Mouse (Mus musculus): Measurements from ENCODE around the gene Pms2.

The Pms2 gene

GRCm38 (mm10) chr5:143909417-143910400 lies at the start of gene Pms2, which contains the start of gene Aimp2:
Gene Pms2 (plus strand): TSS chr5:143909964.
Gene Aimp2 (minus strand): TSS chr5:143909847.
- peak; percentile 94 to 97 for DNase-seq

GRCm38 (mm10) chr5:143871547-143872169 lies 38.1 kb upstream of the Pms2 start:
- no peak for DNase-seq

- no peak for DNase-seq
These were observed 35.2 kb upstream of the Pms2 start for GRCm38 (mm10) chr5:143874571-143874970.

- no peak for DNase-seq
These were observed 24.5 kb upstream of the Pms2 start for GRCm38 (mm10) chr5:143885274-143885673.

- DNase-seq = no peak
These were observed 19.0 kb upstream of the Pms2 start for GRCm38 (mm10) chr5:143890741-143891140.

GRCm38 (mm10) chr5:143892255-143892886 lies 17.4 kb upstream of the Pms2 start:
- no peak for DNase-seq

- no peak for DNase-seq
These were observed 16.4 kb upstream of the Pms2 start for GRCm38 (mm10) chr5:143893396-143893795.

GRCm38 (mm10) chr5:143897635-143898330 lies 12.0 kb upstream of the Pms2 start, which contains the start of gene Ankrd61:
Gene Ankrd61 (minus strand): TSS chr5:143897685.
- no peak for DNase-seq

- DNase-seq = no peak
These were observed 7.7 kb upstream of the Pms2 start for GRCm38 (mm10) chr5:143902111-143902510.

GRCm38 (mm10) chr5:143903813-143904212 lies 6.0 kb upstream of the Pms2 start:
- no peak for DNase-seq

- DNase-seq = no peak
These were observed 3.3 kb upstream of the Pms2 start for GRCm38 (mm10) chr5:143906429-143906828.

GRCm38 (mm10) chr5:143908926-143909325 lies 838 bp upstream of the Pms2 start:
- no peak for DNase-seq

- no peak for DNase-seq
These were observed 6.5 kb downstream of the Pms2 start for GRCm38 (mm10) chr5:143916221-143916620.

GRCm38 (mm10) chr5:143917418-143917817 lies 7.7 kb downstream of the Pms2 start:
- DNase-seq = peak; percentile 71 to 78

GRCm38 (mm10) chr5:143918120-143918519 lies 8.4 kb downstream of the Pms2 start:
- DNase-seq = no peak

- no peak for DNase-seq
These were observed 15.2 kb downstream of the Pms2 start for GRCm38 (mm10) chr5:143924781-143925452.

GRCm38 (mm10) chr5:143927875-143928274 lies 18.1 kb downstream of the Pms2 start, which contains the start of gene Gm42421:
Gene Gm42421 (plus strand): TSS chr5:143928175.
- no peak for DNase-seq

GRCm38 (mm10) chr5:143929291-143929690 lies 19.5 kb downstream of the Pms2 start:
- no peak for DNase-seq

GRCm38 (mm10) chr5:143930656-143931055 lies 20.9 kb downstream of the Pms2 start:
- DNase-seq = no peak

- no peak for DNase-seq
These were observed 22.3 kb downstream of the Pms2 start for GRCm38 (mm10) chr5:143931863-143932580.

- DNase-seq = peak; percentile 42 to 44
These were observed 23.1 kb downstream of the Pms2 start, which contains the start of gene Rsph10b for GRCm38 (mm10) chr5:143932831-143933230. Gene Rsph10b (plus strand): TSS chr5:143933035.

Data from kidney, postnatal 4 days (tissue).